Mouse (Mus musculus) embryonic facial prominence, embryonic 12.5 days (tissue): ENCODE measurements around the gene Tmed2. TPM values are rescaled to one million over a fixed set of nuclear protein-coding genes. Genes with fewer than 3 reads are reported as not detected.

ENCODE experiments used
- ATAC-seq: fragments of 200-750 bp; cut with Nextera tagmentation; 2 replicates; pipeline ENCODE4 v1.8.0; 2017; ENCODE audit not compliant: insufficient number of reproducible peaks, insufficient read depth, low FRiP score, low TSS enrichment
- H3K27ac ChIP-seq: fragments of 300-500 bp; sonication (generic); 2 replicates; pipeline ENCODE4 v1.5.1; 2016; ENCODE audit warnings: mild to moderate bottlenecking
- H3K27me3 ChIP-seq: fragments of 300-500 bp; sonication (generic); 2 replicates; pipeline ENCODE4 v1.6.1; 2016; ENCODE audit warnings: mild to moderate bottlenecking, moderate library complexity
- H3K36me3 ChIP-seq: fragments of 300-500 bp; sonication (generic); 2 replicates; pipeline ENCODE4 v1.6.1; 2016; ENCODE audit warnings: mild to moderate bottlenecking
- H3K4me1 ChIP-seq: fragments of 300-500 bp; sonication (generic); 2 replicates; pipeline ENCODE4 v1.6.1; 2016
- H3K4me2 ChIP-seq: fragments of 300-500 bp; sonication (generic); replicated peaks from 2 replicates; pipeline ENCODE4 v1.6.1; 2016; ENCODE audit warnings: mild to moderate bottlenecking, moderate library complexity
- H3K4me3 ChIP-seq: fragments of 300-500 bp; sonication (generic); 2 replicates; pipeline ENCODE4 v1.5.1; 2016; ENCODE audit warnings: mild to moderate bottlenecking
- H3K9ac ChIP-seq: fragments of 300-500 bp; sonication (generic); 2 replicates; pipeline ENCODE4 v1.6.1; 2016; ENCODE audit warnings: mild to moderate bottlenecking, moderate library complexity
- H3K9me3 ChIP-seq: fragments of 300-500 bp; sonication (generic); 2 replicates; pipeline ENCODE4 v1.6.1; 2016; ENCODE audit warnings: mild to moderate bottlenecking, moderate library complexity
- WGBS: fragments of 180-500 bp; shearing (Covaris S2); methylation state at CpG from one replicate; pipeline ENCODE4 v1.1.7; 2016; 5-methylcytosine and 5-hydroxymethylcytosine counted together
- polyA plus RNA-seq: library from polyadenylated mRNA; unstranded; fragments of >200 nt; fragmentation: Nextera tagmentation; extraction: Ambion mirVana; gene quantifications from 2 replicates; pipeline ENCODE4 v1.2.1, GENCODE M21; 2016

Gene Tmed2
- polyA plus RNA-seq, 1 experiment from 2014 or later: 479 TPM

GRCm38 (mm10) chr5:124505235-124505634 lies 35.3 kb upstream of the Tmed2 start:
- H3K4me2 ChIP-seq: no peak overlapping the region
- H3K27me3 ChIP-seq: no peaks in the 10 kb centered on the region
- ATAC-seq: no peak
- no peak overlapping the region for H3K9ac ChIP-seq
- H3K36me3 ChIP-seq: peaks cover 57% of the 10 kb centered on the region
- no peaks in the 10 kb centered on the region for H3K9me3 ChIP-seq
- H3K4me1 ChIP-seq: peaks cover 8% of the 10 kb centered on the region
- H3K4me3 ChIP-seq: no peak overlapping the region
- H3K27ac ChIP-seq: no peak overlapping the region
- WGBS: 85% methylated on average over 4 of the region's 4 CpGs

GRCm38 (mm10) chr5:124506731-124507359 lies 33.6 kb upstream of the Tmed2 start:
- Histone ChIP-seq H3K4me1 (peaks cover 8% of the 10 kb centered on the region), H3K4me3 (no peak overlapping the region), H3K9ac (no peak overlapping the region), H3K27ac (peak overlapping the region; percentile 25; the same call in 1 of the 2 replicates), H3K4me2 (no peak overlapping the region), H3K9me3 (no peaks in the 10 kb centered on the region), H3K27me3 (no peaks in the 10 kb centered on the region), H3K36me3 (peaks cover 46% of the 10 kb centered on the region)
- WGBS: 46% methylated on average over 10 of the region's 10 CpGs
- ATAC-seq: peak; percentile 38; the same call in 1 of the 2 replicates

DNA sequence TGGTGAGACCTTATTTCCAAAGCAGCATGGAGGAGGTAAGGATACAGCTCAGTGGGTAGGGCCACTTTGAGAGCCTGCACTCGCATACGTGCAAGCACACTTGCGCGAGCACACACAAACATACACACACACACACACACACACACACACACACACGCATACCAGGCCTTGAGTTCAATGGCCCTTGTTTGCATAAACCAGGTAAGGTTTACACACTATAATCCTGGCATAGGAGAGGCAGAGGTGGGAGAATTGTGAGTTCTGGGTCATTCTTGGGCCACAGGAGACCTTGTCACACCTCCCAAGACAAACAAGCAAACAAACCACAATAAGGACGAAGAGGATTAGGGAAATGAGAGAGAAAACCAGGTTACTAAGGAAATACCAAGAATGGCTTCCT lies 31.3 kb upstream of the Tmed2 start:
- no peaks in the 10 kb centered on the region for H3K27me3 ChIP-seq
- peaks cover 8% of the 10 kb centered on the region for H3K4me1 ChIP-seq
- H3K9me3 ChIP-seq: no peaks in the 10 kb centered on the region
- no peak overlapping the region for H3K9ac ChIP-seq
- no peak overlapping the region for H3K4me2 ChIP-seq
- H3K27ac ChIP-seq: no peak overlapping the region
- no peak overlapping the region for H3K4me3 ChIP-seq
- ATAC-seq: no peak
- WGBS: 93% methylated on average over 6 of the region's 6 CpGs
- peaks cover 45% of the 10 kb centered on the region for H3K36me3 ChIP-seq

GRCm38 (mm10) chr5:124509742-124510237 lies 30.7 kb upstream of the Tmed2 start:
- ATAC-seq: no peak

GRCm38 (mm10) chr5:124510536-124511050 lies 29.9 kb upstream of the Tmed2 start:
- Histone ChIP-seq H3K27me3 (no peaks in the 10 kb centered on the region), H3K9ac (peak overlapping the region; percentile 30; the same call in 1 of the 2 replicates), H3K27ac (no peak overlapping the region), H3K36me3 (peaks cover 51% of the 10 kb centered on the region), H3K4me3 (no peak overlapping the region), H3K4me1 (peaks cover 8% of the 10 kb centered on the region), H3K9me3 (no peaks in the 10 kb centered on the region), H3K4me2 (no peak overlapping the region)
- 87% methylated on average over 10 of the region's 10 CpGs for WGBS
- ATAC-seq: no peak

More at GRCm38 (mm10) chr5:124509742-124510237, 30.7 kb upstream of the Tmed2 start:
- Histone ChIP-seq H3K4me3 (no peak overlapping the region), H3K4me1 (peaks cover 8% of the 10 kb centered on the region), H3K36me3 (peaks cover 45% of the 10 kb centered on the region), H3K9ac (no peak overlapping the region), H3K4me2 (no peak overlapping the region), H3K27me3 (no peaks in the 10 kb centered on the region), H3K27ac (no peak overlapping the region), H3K9me3 (no peaks in the 10 kb centered on the region)
- WGBS: 75% methylated on average over 12 of the region's 12 CpGs

DNA sequence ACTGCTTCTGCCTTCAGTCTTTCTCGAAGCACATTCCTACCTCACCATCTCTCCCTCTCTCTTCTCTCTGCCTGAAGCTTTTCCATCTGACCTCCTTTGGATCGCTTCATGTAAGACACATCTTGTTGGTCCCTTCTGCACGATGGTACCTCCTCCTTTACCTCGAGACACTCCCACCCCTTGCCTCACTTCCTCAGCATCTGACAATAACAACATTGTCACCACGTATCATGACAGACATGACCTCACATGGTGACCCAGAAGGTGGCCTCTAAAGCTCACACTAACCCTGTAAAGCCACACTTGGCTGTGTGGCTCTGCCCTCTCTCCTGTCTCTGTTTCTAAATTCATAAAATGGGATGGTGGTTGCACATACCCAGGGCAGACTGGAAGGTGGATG lies 24.7 kb upstream of the Tmed2 start:
- no peak overlapping the region for H3K27ac ChIP-seq
- 68% methylated on average over 5 of the region's 5 CpGs for WGBS
- H3K4me1 ChIP-seq: no peaks in the 10 kb centered on the region
- no peaks in the 10 kb centered on the region for H3K27me3 ChIP-seq
- no peak for ATAC-seq
- no peak overlapping the region for H3K4me2 ChIP-seq
- H3K4me3 ChIP-seq: no peak overlapping the region
- peaks cover 61% of the 10 kb centered on the region for H3K36me3 ChIP-seq
- H3K9me3 ChIP-seq: no peaks in the 10 kb centered on the region
- peak overlapping the region; percentile 15; the same call in 1 of the 2 replicates for H3K9ac ChIP-seq

DNA sequence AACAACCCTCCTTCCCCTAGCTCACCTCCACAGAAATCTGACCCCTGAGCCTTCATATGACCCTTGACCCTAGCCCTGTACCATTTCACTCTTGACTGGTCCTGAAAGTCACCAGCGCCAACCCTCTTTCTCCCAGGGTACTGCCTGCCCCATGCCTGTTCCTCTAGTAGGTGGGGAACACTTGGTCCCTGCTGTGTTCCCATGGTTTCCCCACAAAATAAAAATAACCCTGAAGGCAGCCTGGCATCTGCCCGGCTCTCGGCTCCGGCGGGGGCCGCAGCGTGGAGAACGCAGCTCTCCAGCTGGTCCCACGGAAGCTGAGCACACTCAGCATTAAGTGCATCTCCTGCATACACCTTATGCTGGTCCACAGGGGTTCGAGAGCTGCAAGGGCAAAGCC lies 21.8 kb upstream of the Tmed2 start:
- Histone ChIP-seq H3K4me1 (no peaks in the 10 kb centered on the region), H3K9ac (no peak overlapping the region), H3K27ac (no peak overlapping the region), H3K9me3 (no peaks in the 10 kb centered on the region), H3K4me3 (no peak overlapping the region), H3K4me2 (no peak overlapping the region), H3K27me3 (no peaks in the 10 kb centered on the region), H3K36me3 (peaks cover 48% of the 10 kb centered on the region)
- ATAC-seq: no peak
- WGBS: 84% methylated on average over 10 of the region's 10 CpGs

GRCm38 (mm10) chr5:124521588-124521987 lies 18.9 kb upstream of the Tmed2 start:
- Histone ChIP-seq H3K27ac (no peak overlapping the region), H3K4me3 (no peak overlapping the region), H3K27me3 (no peaks in the 10 kb centered on the region), H3K4me1 (no peaks in the 10 kb centered on the region), H3K36me3 (peaks cover 46% of the 10 kb centered on the region), H3K9ac (no peak overlapping the region), H3K4me2 (no peak overlapping the region), H3K9me3 (no peaks in the 10 kb centered on the region)
- ATAC-seq: no peak
- 86% methylated on average over 4 of the region's 4 CpGs for WGBS

- Histone ChIP-seq H3K27me3 (no peaks in the 10 kb centered on the region), H3K27ac (no peak overlapping the region), H3K9ac (no peak overlapping the region), H3K4me2 (no peak overlapping the region), H3K9me3 (no peaks in the 10 kb centered on the region), H3K36me3 (peaks cover 44% of the 10 kb centered on the region), H3K4me1 (peaks cover under 1% of the 10 kb centered on the region; the same call in 1 of the 2 replicates), H3K4me3 (no peak overlapping the region)
- ATAC-seq: no peak
- 94% methylated on average over 8 of the region's 8 CpGs for WGBS
Observed at GRCm38 (mm10) chr5:124523032-124523431, 17.5 kb upstream of the Tmed2 start.

- no peak overlapping the region for H3K4me3 ChIP-seq
- H3K4me1 ChIP-seq: peaks cover 20% of the 10 kb centered on the region
- no peak overlapping the region for H3K4me2 ChIP-seq
- no peak for ATAC-seq
- no peaks in the 10 kb centered on the region for H3K27me3 ChIP-seq
- no peak overlapping the region for H3K27ac ChIP-seq
- no peak overlapping the region for H3K9ac ChIP-seq
- no peaks in the 10 kb centered on the region for H3K9me3 ChIP-seq
- peaks cover 34% of the 10 kb centered on the region for H3K36me3 ChIP-seq
- WGBS: 93% methylated on average over 5 of the region's 5 CpGs
Observed at GRCm38 (mm10) chr5:124524943-124525342, 15.6 kb upstream of the Tmed2 start.

GRCm38 (mm10) chr5:124528351-124528750 lies 12.1 kb upstream of the Tmed2 start:
- Histone ChIP-seq H3K4me3 (peak overlapping the region; percentile 81; the same call in 1 of the 2 replicates), H3K27me3 (no peaks in the 10 kb centered on the region), H3K9ac (peak overlapping the region; percentile 79; the same call in 1 of the 2 replicates), H3K36me3 (peaks cover 22% of the 10 kb centered on the region), H3K9me3 (no peaks in the 10 kb centered on the region), H3K4me1 (peaks cover 36% of the 10 kb centered on the region), H3K4me2 (peak overlapping the region; percentile 77), H3K27ac (no peak overlapping the region; the same call in 1 of the 2 replicates)
- 83% methylated on average over 4 of the region's 4 CpGs for WGBS
- ATAC-seq: no peak

GRCm38 (mm10) chr5:124528791-124529190 lies 11.7 kb upstream of the Tmed2 start:
- peaks cover 18% of the 10 kb centered on the region for H3K36me3 ChIP-seq
- peak overlapping the region; percentile 66; the same call in 1 of the 2 replicates for H3K27ac ChIP-seq
- no peaks in the 10 kb centered on the region for H3K27me3 ChIP-seq
- peaks cover 36% of the 10 kb centered on the region for H3K4me1 ChIP-seq
- no peak for ATAC-seq
- H3K4me2 ChIP-seq: peak overlapping the region; percentile 77
- peak overlapping the region; percentile 81 for H3K4me3 ChIP-seq
- peak overlapping the region; percentile 79; the same call in 1 of the 2 replicates for H3K9ac ChIP-seq
- 41% methylated on average over 9 of the region's 9 CpGs for WGBS
- H3K9me3 ChIP-seq: no peaks in the 10 kb centered on the region
